Mouse (Mus musculus): ENCODE results near the gene Ppp2r3a.

Gene Ppp2r3a

DNA sequence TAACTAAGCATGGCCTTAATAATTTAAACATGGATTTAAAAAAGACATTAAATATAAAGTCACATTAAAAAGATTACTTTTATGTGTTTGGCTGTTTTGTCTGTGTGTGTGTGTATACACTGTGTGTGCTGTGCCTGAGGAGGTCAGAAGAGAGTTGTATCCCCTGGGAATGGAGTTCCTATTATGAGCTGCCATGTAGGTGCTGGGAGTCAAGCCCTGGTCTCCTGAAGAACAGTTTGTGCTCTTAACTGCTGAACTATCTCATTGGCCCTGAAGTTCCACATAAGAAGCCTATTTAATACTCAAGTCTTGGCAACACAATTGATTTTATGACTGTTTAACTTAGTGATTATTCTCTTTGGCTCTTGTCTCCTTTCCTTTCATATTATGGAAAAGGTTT lies 174.1 kb downstream of the Ppp2r3a start:
- in situ Hi-C loops (cut with MboI; ENCODE audit: unreplicated experiment in 2 of 2): loop anchor here (5.0 to 10.0 kb wide), 5 partner anchors 45 to 1547 kb away; partner anchors contain the start of genes Nck1 (in 2 of the 2), Anapc13 (in 1 of the 2), Cep63 (in 1 of the 2) and Pccb (in 1 of the 2)

DNA sequence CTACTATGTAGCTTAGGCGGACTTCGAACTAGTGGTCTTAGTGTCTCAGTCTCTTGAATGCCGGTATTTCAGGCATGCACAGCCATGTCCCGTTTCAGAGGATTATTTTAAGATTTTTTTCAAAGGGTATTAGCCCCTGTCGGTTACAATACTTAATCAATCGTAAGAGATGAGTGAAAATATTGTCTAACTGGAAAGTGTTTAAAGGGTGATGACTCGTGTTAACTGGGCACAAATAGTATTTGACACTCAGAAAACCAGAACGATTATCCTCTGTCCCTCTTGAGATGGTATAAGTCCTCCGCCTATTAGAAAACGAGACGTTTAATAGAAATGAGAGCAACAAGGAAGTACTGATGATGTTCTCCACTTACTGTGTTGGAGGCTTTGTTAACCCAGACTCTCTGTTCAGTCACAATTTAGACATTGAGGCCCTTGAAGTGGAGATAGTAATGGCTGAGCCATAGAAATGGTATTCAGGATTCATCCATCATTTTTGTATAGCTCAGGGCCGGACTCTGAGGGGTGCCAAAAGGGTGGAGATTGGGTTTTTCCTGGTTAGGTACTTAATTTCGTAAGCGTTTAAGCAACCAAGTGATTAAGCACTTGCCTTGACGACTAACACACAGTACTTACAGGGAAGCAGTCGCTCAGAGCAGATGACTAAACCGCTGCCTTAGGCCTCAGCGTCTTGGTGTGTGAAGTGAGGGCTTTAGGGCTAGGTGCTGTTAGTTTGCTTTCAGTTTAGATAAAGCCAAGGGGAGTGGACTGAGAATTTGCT lies 175.3 kb downstream of the Ppp2r3a start:
- in situ Hi-C loops (cut with MboI; ENCODE audit: unreplicated experiment in 2 of 2): loop anchor here (5.0 to 10.0 kb wide), 5 partner anchors 44 to 1549 kb away; partner anchors contain the start of genes Nck1 (in 2 of the 2), Anapc13 (in 1 of the 2), Cep63 (in 1 of the 2) and Pccb (in 1 of the 2)

DNA sequence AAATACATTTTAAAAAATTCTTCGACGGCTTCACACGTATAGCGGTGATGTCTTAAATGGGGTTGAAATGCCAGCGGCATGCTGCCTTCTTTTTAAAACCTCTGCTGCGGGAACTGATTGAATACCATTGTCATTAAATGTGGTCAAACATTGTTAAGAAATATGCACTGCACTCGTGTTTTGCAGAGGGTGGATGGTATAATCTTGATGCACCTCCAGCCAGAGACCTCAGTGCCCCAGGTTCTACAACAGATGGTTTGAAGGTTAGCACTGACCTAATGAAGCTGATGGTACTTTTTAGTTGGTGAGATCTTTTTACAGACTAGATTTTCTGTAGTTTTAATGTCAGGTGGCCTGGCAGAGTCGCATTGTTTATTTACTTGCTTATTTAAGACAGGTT lies 175.9 kb downstream of the Ppp2r3a start:
- in situ Hi-C loops (cut with MboI; ENCODE audit: unreplicated experiment in 2 of 2): loop anchor here (5.0 to 10.0 kb wide), 5 partner anchors 43 to 1549 kb away; partner anchors contain the start of genes Nck1 (in 2 of the 2), Anapc13 (in 1 of the 2), Cep63 (in 1 of the 2) and Pccb (in 1 of the 2)

DNA sequence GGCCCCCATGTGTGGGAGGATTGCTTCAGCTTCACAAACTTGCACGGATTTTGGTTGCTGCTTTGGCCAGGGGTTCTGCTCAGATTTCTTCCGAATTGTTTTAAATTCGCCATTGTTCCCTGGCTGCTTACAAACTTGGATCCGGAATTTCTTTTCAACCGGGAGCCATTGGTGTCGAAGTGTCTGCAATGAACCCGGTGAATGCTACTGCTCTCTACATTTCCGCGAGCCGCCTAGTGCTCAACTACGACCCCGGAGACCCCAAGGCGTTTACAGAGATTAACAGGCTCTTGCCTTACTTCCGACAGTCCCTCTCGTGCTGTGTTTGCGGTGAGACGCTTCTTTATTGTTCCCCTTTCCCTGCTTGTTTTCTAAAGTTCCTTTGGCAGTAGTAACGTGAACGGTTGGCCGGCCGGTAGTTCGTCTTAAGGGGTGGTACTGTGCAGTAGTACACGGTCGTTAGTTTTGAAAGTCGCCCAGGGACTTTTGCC lies 176.5 kb downstream of the Ppp2r3a start:
- in situ Hi-C loops (cut with MboI; ENCODE audit: unreplicated experiment in 2 of 2): loop anchor here (5.0 to 10.0 kb wide), 5 partner anchors 43 to 1550 kb away; partner anchors contain the start of genes Nck1 (in 2 of the 2), Anapc13 (in 1 of the 2), Cep63 (in 1 of the 2) and Pccb (in 1 of the 2)

DNA sequence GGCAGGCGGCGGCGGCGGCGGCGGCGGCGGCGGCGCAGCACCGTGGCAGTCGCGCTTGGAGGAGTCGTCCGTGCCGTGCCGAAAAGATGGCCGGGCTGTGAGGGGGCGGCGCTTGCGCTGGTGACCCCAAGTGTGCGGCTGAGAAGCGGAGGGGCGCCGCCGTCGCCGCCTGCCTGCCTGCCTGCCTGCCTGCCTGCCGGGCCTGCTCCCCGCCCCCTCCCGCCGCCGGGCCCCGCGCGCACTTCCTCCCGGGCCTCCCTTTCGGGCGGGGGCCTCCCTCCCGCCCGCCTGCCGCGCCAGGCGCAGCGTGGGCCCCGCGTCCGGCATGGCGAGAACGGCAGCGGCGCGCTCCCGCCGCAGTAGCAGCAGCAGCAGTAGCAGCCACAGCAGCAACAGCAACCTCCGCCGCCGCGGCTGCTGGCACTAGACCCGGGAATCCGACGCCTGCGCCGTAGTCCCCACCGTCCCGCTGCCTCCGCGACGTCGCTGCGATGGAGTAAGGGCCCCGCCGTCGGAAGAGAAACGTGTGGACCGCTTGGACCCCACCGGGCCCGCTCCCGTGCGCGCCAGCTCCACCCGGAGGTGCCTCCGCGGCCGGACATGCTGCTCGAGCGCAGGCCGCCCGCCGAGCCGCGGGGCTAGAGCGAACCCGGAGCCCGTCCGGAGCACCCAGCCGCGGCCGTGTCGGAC lies 177.1 kb downstream of the Ppp2r3a start:
- in situ Hi-C loops (cut with MboI; ENCODE audit: unreplicated experiment in 2 of 2): loop anchor here (5.0 to 10.0 kb wide), 5 partner anchors 42 to 1550 kb away; partner anchors contain the start of genes Nck1 (in 2 of the 2), Anapc13 (in 1 of the 2), Cep63 (in 1 of the 2) and Pccb (in 1 of the 2)

DNA sequence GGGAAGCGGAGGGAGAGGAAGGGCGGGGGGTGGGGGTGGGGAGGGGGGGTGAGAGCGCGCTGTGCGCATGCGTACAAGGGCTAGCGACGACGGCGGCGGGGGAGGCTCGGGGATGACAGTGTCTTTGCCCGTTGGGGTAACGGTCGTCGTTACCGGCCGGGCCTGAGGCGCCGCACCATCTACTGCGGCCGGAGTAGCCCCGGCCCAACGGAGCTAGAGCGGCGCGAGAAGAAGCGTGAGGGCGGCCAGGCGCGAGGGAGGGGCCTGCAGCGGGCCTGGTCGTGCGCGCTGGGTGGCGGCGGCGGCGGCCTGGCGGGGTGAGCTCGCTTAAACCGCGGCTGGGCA lies 177.6 kb downstream of the Ppp2r3a start, which contains the start of gene Msl2:
TSS of gene Msl2 (plus strand) at position 115 of the 345 bp plus-strand sequence.
- in situ Hi-C loops (cut with MboI; ENCODE audit: unreplicated experiment in 2 of 2): loop anchor here (10.0 kb wide), 3 partner anchors 429 to 1551 kb away; partner anchors contain the start of genes Nck1 (in 2 of the 2), Anapc13 (in 1 of the 2) and Cep63 (in 1 of the 2)

DNA sequence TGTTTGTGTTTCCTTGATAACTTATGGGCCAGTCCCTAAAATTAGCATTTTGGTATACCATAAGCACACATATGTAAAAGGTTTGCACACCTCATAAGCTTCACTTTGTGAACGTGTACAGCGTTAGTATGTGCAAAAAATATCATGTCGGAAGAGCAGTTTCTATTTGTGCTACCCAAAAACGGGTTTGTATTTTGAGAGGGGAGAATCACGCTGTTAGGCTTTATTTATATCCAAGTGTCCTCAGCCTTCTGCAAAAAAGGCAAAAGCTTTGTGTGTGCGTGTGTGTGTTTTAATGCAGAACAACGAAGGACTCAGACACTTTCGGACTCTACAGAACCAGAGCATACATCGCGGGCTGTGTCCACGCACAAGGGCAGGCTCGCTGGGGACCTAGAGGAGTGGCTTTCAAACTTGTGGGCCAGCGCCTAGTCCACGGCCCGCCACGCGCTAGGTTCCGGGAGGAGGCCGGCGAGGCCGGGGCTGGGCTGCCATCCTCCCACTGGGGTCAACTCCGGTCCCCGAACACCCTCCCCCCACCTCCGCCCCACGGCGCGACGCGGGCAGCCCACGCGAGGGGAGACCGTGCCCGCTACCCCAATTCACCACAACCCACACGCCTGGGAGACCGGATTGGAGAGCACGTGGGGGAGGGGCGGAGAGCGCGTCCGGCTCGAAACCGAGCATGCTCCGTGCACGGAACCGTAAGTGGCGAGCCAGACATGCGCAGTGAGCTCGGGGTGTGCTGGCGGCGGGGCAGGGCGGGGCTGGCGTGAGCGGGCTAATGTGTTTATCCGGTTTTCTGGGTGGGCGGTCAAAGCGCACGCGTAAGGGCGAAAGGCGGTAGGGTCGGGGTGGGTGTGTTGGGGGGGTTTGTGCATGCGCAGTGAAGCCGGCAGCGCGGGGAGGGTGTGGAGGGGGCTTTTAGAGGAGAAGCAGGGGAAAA lies 178.3 kb downstream of the Ppp2r3a start:
- in situ Hi-C loops (cut with MboI; ENCODE audit: unreplicated experiment in 2 of 2): loop anchor here (10.0 kb wide), 3 partner anchors 429 to 1551 kb away; partner anchors contain the start of genes Nck1 (in 2 of the 2), Anapc13 (in 1 of the 2) and Cep63 (in 1 of the 2)

DNA sequence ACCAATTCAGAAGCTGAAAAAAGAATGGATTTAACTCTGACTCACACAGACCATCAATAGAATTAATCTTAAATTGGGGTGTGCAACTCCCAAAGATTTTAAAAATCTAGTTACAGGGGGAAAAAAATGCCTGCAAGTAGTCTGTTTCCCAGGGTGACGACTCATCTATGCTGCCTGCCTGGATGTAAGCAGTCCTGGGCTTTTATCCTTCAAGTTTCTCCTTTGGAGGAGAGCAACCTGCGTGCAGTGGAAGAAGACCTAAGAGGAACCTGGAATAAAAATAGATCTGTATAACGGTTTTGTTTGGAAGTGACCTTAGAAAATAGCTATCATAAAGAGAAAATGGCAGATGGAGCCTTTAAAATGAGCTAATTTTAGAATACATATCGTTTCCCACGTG lies 179.1 kb downstream of the Ppp2r3a start:
- in situ Hi-C loops (cut with MboI; ENCODE audit: unreplicated experiment in 2 of 2): loop anchor here (10.0 kb wide), 3 partner anchors 428 to 1552 kb away; partner anchors contain the start of genes Nck1 (in 2 of the 2), Anapc13 (in 1 of the 2) and Cep63 (in 1 of the 2)

DNA sequence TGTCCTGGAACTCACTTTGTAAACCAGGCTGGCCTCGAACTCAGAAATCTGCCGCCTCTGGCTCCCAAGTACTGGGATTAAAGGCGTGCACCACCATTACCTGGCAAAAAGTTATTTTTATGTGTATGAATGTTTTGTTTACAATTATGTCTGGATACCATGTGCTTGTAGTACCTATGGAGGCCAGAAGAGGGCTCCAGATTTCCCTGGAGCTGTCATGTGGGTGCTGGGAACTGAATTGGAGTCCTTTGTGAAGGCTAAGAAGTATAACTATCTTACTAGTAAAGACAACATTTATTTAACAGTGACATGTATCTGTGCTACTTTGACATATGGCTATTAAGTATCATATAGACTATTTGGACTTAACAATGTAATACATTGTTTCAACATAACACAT lies 181.8 kb downstream of the Ppp2r3a start:
- in situ Hi-C loops (cut with MboI; ENCODE audit: unreplicated experiment in 2 of 2): loop anchor here (10.0 kb wide), 3 partner anchors 425 to 1555 kb away; partner anchors contain the start of genes Nck1 (in 2 of the 2), Anapc13 (in 1 of the 2) and Cep63 (in 1 of the 2)

DNA sequence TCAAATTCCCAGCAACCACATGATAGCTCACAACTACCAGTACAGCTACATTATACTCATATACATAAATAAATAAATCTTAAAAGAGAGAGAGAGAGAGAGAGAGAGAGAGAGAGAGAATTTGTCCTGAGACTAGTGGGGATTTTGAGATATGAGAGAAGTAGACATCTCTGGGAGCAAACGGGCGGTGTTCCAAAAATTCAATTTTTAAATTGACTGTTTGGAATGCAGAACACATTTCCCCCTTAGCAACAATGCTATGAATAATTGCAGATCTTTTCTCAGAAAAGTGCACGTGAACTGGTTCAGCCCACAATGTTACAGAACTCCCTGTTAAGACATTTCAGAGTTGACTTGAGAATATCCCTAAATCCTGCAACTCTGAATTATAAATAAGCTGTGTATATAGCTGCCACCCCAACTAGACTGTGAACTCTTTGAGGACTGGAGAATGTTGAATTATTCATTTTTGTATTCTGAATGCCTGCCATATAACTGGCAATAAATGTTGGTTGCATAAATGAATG lies 186.5 kb downstream of the Ppp2r3a start:
- in situ Hi-C loops (cut with MboI; ENCODE audit: unreplicated experiment in 2 of 2): no loop called here

DNA sequence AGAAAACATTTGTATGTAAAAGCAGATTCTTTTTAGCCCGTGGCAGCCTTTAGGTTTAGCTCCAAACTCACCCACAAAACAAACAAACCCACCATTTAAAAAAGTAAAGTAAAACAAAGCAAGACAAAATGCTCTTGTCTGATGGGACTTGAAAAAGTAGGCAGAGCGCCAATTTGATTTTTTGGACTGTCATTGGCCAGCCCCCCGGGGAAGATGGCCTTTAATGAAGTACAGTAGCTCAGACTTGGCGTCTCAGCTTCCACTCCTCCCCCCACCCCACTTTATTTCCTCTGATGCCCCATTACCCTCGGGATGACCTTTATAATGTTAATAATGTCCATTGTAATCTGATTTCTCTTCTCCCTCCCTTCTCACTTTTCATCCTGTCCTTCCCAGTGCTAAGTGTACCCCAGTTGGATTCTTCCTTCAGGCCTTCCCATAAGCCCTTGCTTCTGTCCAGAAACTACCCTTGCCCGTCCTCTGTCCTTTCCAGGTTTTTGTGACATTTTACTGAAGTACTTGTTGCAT lies 189.3 kb downstream of the Ppp2r3a start:
- in situ Hi-C loops (cut with MboI; ENCODE audit: unreplicated experiment in 2 of 2): no loop called here

DNA sequence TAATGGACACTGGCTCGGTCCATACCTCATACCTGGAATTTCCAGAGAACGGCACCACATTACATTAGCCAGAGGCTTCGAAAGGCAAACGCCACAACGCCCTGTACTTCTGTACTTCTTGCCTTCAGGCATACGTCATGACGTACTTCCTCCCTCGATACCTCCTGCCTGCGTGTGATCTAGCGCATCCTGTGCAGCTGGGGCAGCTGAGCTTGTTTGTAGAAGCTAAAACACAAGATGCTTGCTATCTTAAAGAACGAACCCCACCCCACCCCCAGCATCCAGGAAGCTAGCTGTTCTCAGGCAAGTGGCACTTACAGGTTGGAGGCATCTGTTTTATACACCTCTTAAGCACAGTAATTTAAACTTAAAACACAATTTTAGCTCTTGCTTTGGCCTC lies 190.6 kb downstream of the Ppp2r3a start:
- in situ Hi-C loops (cut with MboI; ENCODE audit: unreplicated experiment in 2 of 2): no loop called here

DNA sequence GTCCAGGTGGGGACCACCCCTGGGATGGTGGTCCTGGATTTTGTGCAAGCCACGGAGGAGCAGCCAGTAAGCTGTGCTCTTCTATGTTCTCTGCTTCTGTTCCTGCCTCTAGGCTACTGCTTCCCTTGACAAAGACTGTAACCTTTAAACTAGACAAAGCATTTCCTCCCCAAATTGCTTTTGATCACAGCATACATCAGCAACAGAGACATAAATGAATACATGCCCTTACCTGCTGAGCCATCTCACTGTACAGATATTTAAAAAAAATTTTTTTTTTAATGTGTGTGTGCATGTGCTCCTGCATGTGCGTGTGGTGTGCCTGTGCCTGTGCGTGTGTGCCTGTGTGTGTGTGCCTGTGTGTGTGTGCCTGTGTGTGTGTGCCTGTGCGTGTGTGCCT lies 194.4 kb downstream of the Ppp2r3a start:
- in situ Hi-C loops (cut with MboI; ENCODE audit: unreplicated experiment in 2 of 2): no loop called here

Measured in v-Abl transformed pro-B cells (cell line).